Mouse (Mus musculus): Measurements from ENCODE around the gene 4430402I18Rik. TPM values are rescaled to one million over a fixed set of nuclear protein-coding genes. Genes with fewer than 3 reads are reported as not detected.
"Not testable (repeated sequence)": the region's sequence is repeated elsewhere in the genome, so short reads cannot be mapped to it uniquely, and the experiment has no call there.

Gene 4430402I18Rik
- 1.2 and 1.3 TPM in 2 replicates for polyA plus RNA-seq (2015; fragmentation: Nextera tagmentation; extraction: Ambion mirVana)

DNA sequence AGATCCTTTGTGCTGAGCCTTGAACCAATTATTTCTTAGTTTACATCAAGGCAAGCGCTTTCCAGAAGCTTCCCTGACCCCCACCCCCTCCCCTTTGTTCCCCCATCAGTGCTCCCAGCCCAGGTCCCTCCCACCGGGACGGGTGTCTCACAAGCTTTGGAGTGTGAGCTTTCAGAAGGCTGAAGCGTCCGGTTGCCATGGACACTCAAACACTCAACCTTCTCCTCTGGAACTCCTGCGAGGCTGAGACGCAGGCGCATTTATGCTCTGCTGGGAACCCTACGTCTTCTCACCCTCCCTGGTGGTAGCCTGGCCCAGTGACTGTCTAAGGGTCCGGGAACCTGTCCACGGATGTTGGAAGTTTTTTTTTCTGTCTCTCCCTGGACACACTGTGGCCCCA, at the start of gene 4430402I18Rik:
Gene 4430402I18Rik (minus strand): TSS at position 149 of the 400 bp plus-strand sequence.
- WGBS, result 16% methylated on average over 11 of the region's 11 CpGs

DNA sequence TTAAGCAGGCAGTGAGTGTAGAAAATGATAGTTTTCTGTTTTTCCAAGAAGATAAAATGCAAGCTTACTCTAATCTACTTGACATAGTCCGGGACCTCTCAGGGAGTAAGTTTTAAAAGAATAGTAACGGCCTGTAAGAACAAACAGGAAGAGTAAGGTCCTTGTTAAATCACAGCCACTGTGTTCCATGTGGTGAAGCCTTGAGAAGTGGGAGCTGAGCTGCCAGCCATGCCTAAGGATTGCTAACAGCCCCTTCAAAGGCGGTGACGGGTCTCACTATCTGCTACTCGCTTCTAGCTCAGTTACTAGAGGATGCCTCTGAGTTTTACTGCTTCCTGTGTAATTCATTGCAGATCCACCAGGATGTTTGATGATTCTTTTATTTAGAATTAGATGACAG, 49.2 kb upstream of the 4430402I18Rik start:
- H3K27me3 ChIP-seq (replicated peaks; ENCODE audit: control insufficient read depth, insufficient read depth, low read length), result no peaks in the 10 kb centered on the region
- no peaks in the 10 kb centered on the region for H3K9me3 ChIP-seq (ENCODE audit: control insufficient read depth, low read length)
- no peak overlapping the region for H3K4me2 ChIP-seq (ENCODE audit: low read depth, low read length)
- H3K9ac ChIP-seq (ENCODE audit: low read depth, low read length), result no peak overlapping the region
- H3K4me1 ChIP-seq (ENCODE audit: control insufficient read depth, insufficient read depth, low read length), result no peaks in the 10 kb centered on the region
- no peak overlapping the region for H3K4me3 ChIP-seq (ENCODE audit: low read length)
- no peak overlapping the region for H3K27ac ChIP-seq (ENCODE audit: low read length)
- H3K36me3 ChIP-seq (ENCODE audit: control insufficient read depth, insufficient read depth, low read length), result peaks cover 5% of the 10 kb centered on the region
- 77% methylated on average over 5 of the region's 5 CpGs for WGBS
- no peak for ATAC-seq

More for the DNA sequence above, at the start of gene 4430402I18Rik:
- Histone ChIP-seq H3K36me3 (ENCODE audit: control insufficient read depth, insufficient read depth, low read length) (no peaks in the 10 kb centered on the region), H3K4me1 (ENCODE audit: control insufficient read depth, insufficient read depth, low read length) (peaks cover 2% of the 10 kb centered on the region; the same call in 1 of the 2 replicates), H3K4me3 (ENCODE audit: low read length) (no peak within 1 kb of the TSS), H3K27me3 (replicated peaks; ENCODE audit: control insufficient read depth, insufficient read depth, low read length) (no peaks in the 10 kb centered on the region), H3K9ac (ENCODE audit: low read depth, low read length) (no peak within 1 kb of the TSS), H3K4me2 (ENCODE audit: low read depth, low read length) (no peak within 1 kb of the TSS), H3K27ac (ENCODE audit: low read length) (no peak within 1 kb of the TSS), H3K9me3 (ENCODE audit: control insufficient read depth, low read length) (no peaks in the 10 kb centered on the region)
- ATAC-seq, result no peak

DNA sequence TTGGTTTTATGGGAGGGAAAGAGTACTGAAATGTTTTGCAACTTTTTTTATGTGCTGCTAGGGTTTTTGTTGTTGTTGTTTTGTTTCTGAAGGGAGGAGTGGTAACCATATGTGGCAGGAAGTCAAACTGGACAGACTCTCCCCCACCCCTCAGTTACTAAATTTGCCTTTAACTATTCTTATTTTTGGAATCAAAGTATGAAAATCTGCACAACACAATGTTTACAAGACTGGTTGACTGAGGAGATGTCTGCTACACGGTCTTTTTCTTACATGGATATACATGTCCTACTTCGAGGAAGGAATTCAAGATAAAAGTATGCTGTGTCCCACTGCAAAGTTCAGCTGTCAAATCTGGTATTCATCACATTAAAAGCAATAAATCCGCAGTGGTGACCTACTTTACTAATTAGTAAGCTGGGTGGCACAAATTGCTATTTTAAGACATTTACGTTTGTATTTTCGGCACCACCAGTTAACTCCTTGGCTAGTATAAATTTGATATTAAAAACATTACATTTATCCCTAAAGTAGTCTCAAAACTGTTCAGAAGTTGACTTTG, 48.7 kb upstream of the 4430402I18Rik start:
- WGBS, result 83% methylated on average over 5 of the region's 5 CpGs
- H3K4me2 ChIP-seq (ENCODE audit: low read depth, low read length), result no peak overlapping the region
- H3K27ac ChIP-seq (ENCODE audit: low read length), result no peak overlapping the region
- H3K36me3 ChIP-seq (ENCODE audit: control insufficient read depth, insufficient read depth, low read length), result peaks cover 4% of the 10 kb centered on the region; the same call in 1 of the 2 replicates
- H3K4me3 ChIP-seq (ENCODE audit: low read length), result no peak overlapping the region
- H3K4me1 ChIP-seq (ENCODE audit: control insufficient read depth, insufficient read depth, low read length), result no peaks in the 10 kb centered on the region
- no peak for ATAC-seq
- H3K9me3 ChIP-seq (ENCODE audit: control insufficient read depth, low read length), result no peaks in the 10 kb centered on the region
- H3K27me3 ChIP-seq (replicated peaks; ENCODE audit: control insufficient read depth, insufficient read depth, low read length), result no peaks in the 10 kb centered on the region
- no peak overlapping the region for H3K9ac ChIP-seq (ENCODE audit: low read depth, low read length)

DNA sequence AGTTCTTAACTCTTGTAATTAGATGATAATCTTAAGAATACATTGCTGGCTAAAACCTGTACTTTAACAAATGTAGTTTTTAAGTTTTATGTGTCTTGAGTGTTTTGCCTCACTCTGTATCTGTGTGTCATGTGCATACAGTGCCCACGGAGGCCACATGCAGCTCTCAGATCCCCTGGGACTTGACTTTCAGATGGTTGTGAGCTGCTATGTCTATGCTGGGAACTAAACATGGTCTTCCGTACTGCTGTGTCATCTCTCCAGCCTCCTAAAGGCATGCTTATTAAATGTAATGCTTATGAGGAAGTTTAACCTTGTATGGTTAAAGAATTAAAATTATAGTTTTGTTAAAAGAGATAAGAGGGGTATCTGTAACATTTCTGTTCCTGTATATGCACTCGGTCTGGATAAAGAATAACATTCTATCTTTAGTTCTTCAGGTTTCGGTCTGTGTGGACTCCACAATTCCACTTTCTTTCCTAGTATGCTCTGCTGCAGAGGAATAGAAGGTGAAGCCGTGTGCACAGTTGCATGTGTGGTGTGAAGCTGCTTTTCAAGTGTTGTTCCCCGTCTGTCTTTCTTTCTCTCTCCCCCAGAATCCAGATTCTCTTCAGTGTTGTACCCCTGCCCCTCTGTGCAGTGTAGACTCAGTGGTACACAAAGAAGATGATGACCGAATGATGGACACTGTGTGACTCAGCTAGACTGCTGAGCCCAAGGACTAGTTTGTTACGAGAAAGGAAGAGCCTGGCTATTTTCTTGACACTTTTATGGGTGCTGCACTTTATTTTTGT, 48.0 kb upstream of the 4430402I18Rik start:
- no peaks in the 10 kb centered on the region for H3K27me3 ChIP-seq (replicated peaks; ENCODE audit: control insufficient read depth, insufficient read depth, low read length)
- no peak overlapping the region for H3K4me2 ChIP-seq (ENCODE audit: low read depth, low read length)
- H3K9me3 ChIP-seq (ENCODE audit: control insufficient read depth, low read length), result no peaks in the 10 kb centered on the region
- peaks cover 4% of the 10 kb centered on the region; the same call in 1 of the 2 replicates for H3K36me3 ChIP-seq (ENCODE audit: control insufficient read depth, insufficient read depth, low read length)
- WGBS, result 78% methylated on average over 8 of the region's 8 CpGs
- no peak overlapping the region for H3K4me3 ChIP-seq (ENCODE audit: low read length)
- no peak overlapping the region for H3K27ac ChIP-seq (ENCODE audit: low read length)
- H3K9ac ChIP-seq (ENCODE audit: low read depth, low read length), result no peak overlapping the region
- no peak for ATAC-seq
- H3K4me1 ChIP-seq (ENCODE audit: control insufficient read depth, insufficient read depth, low read length), result no peaks in the 10 kb centered on the region

DNA sequence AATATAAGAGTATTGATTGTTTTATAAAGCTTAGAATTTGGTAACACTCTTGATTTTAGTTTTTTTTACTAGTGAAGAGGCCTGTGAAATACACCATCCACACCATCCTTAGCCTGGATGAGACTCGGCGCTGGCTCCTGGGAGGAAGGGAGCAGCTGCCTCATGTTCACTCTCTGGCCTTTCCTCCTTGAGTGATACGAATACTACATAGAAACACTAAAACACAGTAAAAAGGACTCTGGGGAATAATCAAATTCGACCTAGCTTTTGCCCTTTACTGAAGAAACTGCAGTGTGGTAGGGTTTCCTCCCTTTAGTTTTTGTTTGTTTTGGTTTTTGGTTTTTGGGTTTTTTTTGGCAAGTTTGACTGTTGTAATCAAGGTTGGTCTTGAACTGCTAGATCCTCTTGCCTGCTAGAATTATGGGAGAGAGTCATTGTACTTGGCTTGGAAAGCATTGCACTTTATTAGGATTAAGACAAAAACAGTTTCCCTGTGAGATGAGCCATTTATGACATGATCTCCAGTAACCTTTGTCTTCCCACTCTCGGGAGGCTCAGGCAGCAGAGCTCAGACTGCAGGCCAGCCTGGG, 47.0 kb upstream of the 4430402I18Rik start:
- Histone ChIP-seq H3K27ac (ENCODE audit: low read length) (no peak overlapping the region), H3K27me3 (replicated peaks; ENCODE audit: control insufficient read depth, insufficient read depth, low read length) (no peaks in the 10 kb centered on the region), H3K36me3 (ENCODE audit: control insufficient read depth, insufficient read depth, low read length) (no peaks in the 10 kb centered on the region; the same call in 1 of the 2 replicates), H3K9ac (ENCODE audit: low read depth, low read length) (no peak overlapping the region), H3K4me2 (ENCODE audit: low read depth, low read length) (no peak overlapping the region), H3K4me3 (ENCODE audit: low read length) (no peak overlapping the region), H3K4me1 (ENCODE audit: control insufficient read depth, insufficient read depth, low read length) (no peaks in the 10 kb centered on the region), H3K9me3 (ENCODE audit: control insufficient read depth, low read length) (no peaks in the 10 kb centered on the region)
- 71% methylated on average over 5 of the region's 5 CpGs for WGBS
- ATAC-seq, result no peak

DNA sequence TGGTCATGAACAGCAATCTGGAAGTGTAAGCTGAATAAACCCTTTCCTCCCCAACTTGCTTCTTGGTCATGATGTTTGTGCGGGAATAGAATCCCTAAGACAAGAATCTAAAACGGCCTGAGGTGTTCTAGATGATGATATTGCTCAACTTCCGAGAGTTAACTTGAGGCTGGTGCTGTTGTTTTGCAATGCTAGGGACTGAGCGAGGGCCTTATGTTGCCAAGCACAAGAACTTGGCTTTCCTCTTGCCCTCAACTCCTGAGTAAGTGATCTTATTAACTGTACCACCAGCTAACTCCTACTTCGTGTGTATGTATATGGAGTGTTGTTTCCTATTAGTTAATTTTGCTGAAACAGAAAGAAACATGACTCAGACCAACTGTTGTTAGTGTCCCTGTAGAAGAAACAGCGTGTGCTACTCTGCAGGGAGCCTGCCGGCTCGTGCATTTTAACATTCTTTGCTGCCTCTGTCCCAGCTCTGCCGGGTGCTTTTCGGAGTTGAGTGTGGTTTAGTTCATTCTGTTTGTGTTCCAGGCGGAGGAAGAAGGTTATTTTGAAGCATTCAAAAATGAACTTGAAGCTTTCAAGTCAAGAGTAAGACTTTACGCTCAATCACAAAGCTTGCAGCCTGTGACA, 43.9 kb upstream of the 4430402I18Rik start:
- Histone ChIP-seq H3K27me3 (replicated peaks; ENCODE audit: control insufficient read depth, insufficient read depth, low read length) (no peaks in the 10 kb centered on the region), H3K27ac (ENCODE audit: low read length) (no peak overlapping the region), H3K36me3 (ENCODE audit: control insufficient read depth, insufficient read depth, low read length) (0 out of 2 replicates have a peak, but pooled peaks cover 7% of the 10 kb centered on the region), H3K4me1 (ENCODE audit: control insufficient read depth, insufficient read depth, low read length) (no peaks in the 10 kb centered on the region), H3K4me2 (ENCODE audit: low read depth, low read length) (no peak overlapping the region), H3K4me3 (ENCODE audit: low read length) (no peak overlapping the region), H3K9me3 (ENCODE audit: control insufficient read depth, low read length) (no peaks in the 10 kb centered on the region), H3K9ac (ENCODE audit: low read depth, low read length) (no peak overlapping the region)
- ATAC-seq, result no peak
- 86% methylated on average over 12 of the region's 12 CpGs for WGBS

DNA sequence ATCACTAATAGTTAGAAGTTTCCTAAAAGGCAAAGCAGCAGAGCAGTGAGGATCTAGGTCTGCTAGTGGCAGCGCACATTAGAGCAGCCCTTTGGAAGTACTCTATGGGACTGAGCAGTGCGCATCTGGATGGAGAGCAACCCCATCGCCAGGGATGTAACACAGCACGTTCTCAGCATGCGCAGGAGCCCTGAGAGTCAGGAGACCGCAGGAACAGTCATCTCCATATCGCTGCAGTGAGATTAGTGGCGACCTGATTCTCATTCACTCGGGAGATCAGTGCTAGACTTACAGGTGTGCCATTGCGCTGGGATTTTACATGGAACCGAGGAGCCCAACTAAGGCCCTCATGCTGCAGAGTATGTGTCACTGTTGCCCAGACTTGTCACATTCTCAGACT, 41.4 kb upstream of the 4430402I18Rik start:
- Histone ChIP-seq H3K36me3 (ENCODE audit: control insufficient read depth, insufficient read depth, low read length) (0 out of 2 replicates have a peak, but pooled peaks cover 9% of the 10 kb centered on the region), H3K4me2 (ENCODE audit: low read depth, low read length) (no peak overlapping the region), H3K4me3 (ENCODE audit: low read length) (no peak overlapping the region), H3K27ac (ENCODE audit: low read length) (no peak overlapping the region), H3K9ac (ENCODE audit: low read depth, low read length) (no peak overlapping the region), H3K27me3 (replicated peaks; ENCODE audit: control insufficient read depth, insufficient read depth, low read length) (no peaks in the 10 kb centered on the region), H3K4me1 (ENCODE audit: control insufficient read depth, insufficient read depth, low read length) (no peaks in the 10 kb centered on the region), H3K9me3 (ENCODE audit: control insufficient read depth, low read length) (no peaks in the 10 kb centered on the region)
- no peak for ATAC-seq
- WGBS, result 96% methylated on average over 11 of the region's 11 CpGs

DNA sequence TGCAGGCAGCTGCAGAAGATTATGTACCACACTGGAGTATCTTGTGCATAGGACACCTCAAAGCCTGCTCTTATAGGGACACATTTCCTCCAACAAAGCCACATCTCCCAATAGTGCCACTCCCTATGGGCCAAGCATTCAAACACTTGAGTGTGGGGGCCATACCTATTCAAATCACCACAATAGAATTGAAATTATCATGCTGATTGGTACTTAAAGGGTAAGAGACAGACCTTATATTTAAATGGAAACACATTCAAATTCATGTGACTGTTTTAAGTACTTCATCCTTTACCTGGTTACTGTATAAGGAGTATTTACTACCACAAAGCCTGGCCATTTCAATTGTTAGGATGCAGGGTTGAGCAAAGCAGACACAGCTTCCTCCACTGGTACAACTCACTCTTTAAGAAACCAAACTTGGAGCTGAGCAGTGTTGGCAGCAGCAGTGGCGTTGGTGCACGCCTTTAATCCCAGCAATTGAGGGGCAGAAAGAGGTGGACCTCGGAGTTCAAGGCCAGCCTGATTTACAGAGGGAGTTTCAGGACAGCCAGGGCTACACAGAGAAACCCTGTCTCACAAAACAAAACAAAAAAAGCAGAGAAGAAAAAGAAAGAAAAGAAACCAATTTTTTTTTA, 40.6 kb upstream of the 4430402I18Rik start:
- Histone ChIP-seq H3K9me3 (ENCODE audit: control insufficient read depth, low read length) (no peaks in the 10 kb centered on the region), H3K9ac (ENCODE audit: low read depth, low read length) (no peak overlapping the region), H3K27me3 (replicated peaks; ENCODE audit: control insufficient read depth, insufficient read depth, low read length) (no peaks in the 10 kb centered on the region), H3K4me2 (ENCODE audit: low read depth, low read length) (no peak overlapping the region), H3K36me3 (ENCODE audit: control insufficient read depth, insufficient read depth, low read length) (0 out of 2 replicates have a peak, but pooled peaks cover 9% of the 10 kb centered on the region), H3K27ac (ENCODE audit: low read length) (no peak overlapping the region), H3K4me3 (ENCODE audit: low read length) (no peak overlapping the region), H3K4me1 (ENCODE audit: control insufficient read depth, insufficient read depth, low read length) (no peaks in the 10 kb centered on the region)
- 66% methylated on average over 3 of the region's 3 CpGs for WGBS
- ATAC-seq, result no peak

DNA sequence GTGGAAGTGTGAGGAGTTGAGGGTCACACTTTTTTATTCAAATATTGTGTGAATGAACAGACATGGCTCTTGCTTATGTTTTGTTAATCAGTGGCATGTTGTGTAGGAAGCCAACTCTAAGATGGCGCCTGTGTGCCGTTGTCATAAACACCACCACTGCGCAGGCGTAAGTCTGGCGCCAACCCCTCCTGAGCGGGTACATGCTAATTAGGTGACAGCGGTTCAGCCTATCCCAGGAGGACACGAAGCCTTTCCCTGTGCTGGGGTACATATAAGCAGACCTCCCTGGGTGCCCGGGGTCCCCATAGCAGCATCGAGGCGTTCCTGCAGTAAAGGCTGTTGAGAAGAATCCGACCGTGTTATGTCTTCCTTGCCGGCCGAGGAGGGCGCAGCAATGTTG, 32.7 kb upstream of the 4430402I18Rik start:
- not testable (repeated sequence) for H3K27me3 ChIP-seq (replicated peaks; ENCODE audit: control insufficient read depth, insufficient read depth, low read length); H3K27ac ChIP-seq (ENCODE audit: low read length); H3K4me1 ChIP-seq (ENCODE audit: control insufficient read depth, insufficient read depth, low read length); H3K9ac ChIP-seq (ENCODE audit: low read depth, low read length); H3K4me3 ChIP-seq (ENCODE audit: low read length); ATAC-seq; H3K36me3 ChIP-seq (ENCODE audit: control insufficient read depth, insufficient read depth, low read length); H3K9me3 ChIP-seq (ENCODE audit: control insufficient read depth, low read length); H3K4me2 ChIP-seq (ENCODE audit: low read depth, low read length)
- WGBS, result 96% methylated on average over 16 of the region's 16 CpGs

Data from intestine, embryonic 16.5 days (tissue).